Mouse (Mus musculus) layer of hippocampus, adult 9-11 months (tissue): ENCODE measurements around the gene Stx1a.

ENCODE experiments used
- DNase-seq: peaks from one replicate; pipeline ENCODE4 v3.0.0; 2022

Gene Stx1a

DNA sequence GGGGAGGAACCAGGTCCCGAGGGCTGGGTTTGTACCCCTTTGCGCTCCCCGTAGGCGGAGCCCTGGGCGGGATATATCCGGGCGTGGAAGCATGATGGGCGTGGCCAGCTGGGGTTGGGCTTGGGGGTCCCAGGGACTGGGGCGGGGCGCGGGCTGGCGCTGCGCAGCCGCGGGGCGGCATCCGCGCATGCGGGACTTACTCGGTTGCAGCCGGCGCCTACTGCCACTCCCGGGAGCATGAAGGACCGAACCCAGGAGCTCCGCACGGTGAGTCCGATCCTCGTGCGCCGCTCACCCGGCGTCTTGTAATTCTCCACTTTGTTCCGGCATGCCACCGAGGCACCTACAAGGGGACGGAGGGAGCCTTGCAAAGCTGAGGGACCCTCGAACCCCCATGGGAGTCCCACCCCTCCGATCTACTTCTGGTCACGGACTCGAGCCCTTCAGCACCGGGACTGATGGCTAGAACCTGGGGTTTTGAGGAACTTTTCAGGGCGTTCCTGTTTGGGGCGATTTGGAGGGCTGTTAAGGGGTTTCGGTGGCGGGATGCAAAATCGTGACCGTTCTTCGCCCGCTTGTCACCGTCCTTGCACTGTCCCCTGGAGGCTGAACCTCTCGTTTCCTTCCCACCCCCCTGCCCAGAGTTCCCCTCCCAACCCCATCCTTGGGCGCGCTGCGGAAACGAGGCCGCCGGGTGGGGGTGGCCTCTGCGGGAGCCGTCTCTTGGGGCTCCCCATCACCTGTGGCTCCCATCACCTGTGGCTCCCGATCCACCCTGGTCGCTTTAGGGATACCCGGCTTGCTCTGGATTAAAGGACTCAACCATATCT is at the start of gene Stx1a:
TSS of gene Stx1a (plus strand) at position 139 of the 830 bp plus-strand sequence.
- peak; percentile 90 for DNase-seq

DNA sequence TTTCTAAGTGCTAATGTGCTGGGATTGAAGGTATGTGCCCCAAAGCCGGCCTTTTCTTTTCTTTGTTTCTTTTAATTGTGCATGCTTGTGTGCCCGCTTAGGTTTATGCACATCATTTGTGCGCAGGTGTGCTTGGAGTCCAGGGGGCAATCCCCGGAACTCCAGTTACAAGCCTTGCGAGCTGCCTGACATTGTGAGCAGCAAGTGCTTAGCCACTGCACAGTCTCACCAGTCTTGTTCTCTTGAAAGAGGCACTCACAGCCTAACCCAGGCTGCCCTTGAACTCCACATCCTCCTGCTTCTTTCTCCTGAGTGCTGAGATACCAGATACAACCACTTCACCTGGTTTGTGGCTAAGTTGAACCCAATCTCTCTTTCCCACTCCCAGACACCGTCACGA is 49.8 kb upstream of the Stx1a start:
- no peak for DNase-seq

DNA sequence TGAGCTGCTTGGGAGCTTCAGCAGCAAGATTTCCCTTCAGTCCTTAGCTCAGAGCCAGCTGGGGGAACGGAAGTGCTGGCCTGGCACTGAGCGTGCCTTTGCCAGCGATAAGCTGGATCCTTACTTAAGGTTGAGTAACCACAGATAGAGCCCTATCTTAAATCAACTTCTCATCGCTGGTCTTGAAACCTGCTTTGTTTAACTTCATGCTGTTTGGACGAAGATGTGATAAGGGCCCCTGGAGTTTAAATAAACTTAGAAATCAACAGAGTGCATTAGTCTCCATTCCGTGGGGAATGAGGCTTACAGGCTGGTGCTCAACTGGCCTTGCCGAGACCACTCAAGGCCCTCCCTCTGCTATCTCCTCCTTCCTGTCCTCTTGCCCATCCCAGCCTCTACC is 49.0 kb upstream of the Stx1a start:
- DNase-seq: no peak

DNA sequence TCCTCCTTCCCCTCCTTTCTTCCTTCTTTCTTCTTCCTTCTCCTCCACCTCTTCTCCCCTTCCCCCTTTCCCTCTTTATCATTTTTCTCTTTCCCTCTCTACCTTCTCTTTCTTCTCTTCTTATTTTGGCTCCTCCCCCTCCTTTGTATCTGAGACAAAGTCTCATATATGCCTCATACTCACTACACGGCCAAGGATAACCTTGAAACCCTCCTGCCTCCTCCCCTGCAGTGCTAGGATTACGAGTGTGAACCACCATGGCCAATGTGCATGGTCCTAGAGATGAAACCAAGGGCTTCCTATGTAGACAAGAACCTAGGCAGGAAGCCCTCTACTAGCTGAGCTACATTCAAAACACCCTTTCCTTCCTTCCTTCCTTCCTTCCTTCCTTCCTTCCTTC is 48.4 kb upstream of the Stx1a start:
- DNase-seq: no peak

GRCm38 (mm10) chr5:134976164-134976563 is 47.1 kb upstream of the Stx1a start:
- DNase-seq: no peak

DNA sequence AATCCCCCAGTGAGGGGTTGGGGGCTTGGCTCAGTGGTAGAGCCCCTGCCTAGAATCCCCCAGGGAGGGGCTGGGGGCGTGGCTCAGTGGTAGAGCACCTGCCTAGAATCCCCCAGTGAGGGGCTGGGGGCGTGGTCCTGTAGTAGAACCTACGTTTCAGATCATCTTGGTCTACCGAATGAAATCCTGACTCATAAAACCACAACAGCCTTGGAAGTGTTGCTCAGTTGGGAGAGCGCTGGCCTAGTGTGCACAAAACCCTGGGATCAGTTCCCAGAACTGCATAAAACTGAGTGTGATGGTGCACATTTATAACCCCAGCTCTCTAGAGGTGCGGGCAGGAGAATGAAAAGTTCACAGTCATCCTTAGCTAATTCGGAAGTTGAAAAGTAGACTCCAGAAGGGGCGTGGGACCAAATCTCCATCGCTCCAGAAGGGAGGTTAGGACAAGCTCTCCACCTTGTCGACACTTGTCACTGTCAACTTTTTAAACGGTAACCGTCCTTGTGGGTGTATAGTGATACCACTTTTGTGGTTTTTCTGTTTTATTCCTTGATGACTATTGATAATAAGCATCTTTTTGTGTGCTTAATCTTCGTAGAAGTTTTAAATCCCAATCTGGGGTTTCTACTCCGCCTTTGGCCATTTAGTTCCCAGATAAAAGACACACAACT is 46.6 kb upstream of the Stx1a start:
- DNase-seq: no peak

DNA sequence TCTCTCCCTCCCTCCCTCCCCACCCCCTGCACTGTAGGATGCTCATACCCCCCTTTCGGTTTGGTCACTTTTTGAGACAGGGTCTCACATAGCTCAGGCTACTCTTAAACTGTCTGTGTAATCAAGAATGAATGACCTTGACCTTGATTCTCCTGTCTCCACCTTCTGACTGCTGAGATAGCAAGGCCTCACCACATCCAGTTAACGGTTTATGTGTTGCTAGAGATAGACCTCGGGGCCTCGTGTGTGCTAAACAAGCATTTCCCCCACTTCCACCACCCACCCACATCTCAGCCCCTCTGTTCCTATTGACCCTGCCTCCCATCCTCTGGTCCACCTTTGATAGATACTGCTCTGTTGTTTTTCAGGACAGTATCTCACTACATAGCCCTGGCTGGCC is 45.4 kb upstream of the Stx1a start:
- no peak for DNase-seq

DNA sequence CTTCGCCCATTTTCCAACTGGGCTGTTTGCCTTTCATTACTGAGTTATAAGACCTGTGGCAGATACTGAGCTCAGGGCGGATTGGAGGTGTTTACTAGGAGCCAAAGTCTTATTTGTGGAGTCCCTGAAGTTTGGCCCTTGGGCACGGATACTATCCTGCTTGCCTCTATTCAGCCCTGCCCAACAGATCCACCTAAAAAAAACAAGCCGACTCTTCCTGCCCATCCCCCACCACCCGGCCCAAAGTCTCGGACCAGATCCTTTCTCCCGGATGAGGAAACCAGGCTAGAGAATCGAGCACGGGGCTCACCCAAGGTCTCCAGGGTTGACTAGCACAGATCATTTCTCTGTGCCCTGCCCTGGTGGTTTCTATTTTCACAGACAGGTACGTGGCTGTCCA is 42.1 kb upstream of the Stx1a start:
- DNase-seq: no peak

DNA sequence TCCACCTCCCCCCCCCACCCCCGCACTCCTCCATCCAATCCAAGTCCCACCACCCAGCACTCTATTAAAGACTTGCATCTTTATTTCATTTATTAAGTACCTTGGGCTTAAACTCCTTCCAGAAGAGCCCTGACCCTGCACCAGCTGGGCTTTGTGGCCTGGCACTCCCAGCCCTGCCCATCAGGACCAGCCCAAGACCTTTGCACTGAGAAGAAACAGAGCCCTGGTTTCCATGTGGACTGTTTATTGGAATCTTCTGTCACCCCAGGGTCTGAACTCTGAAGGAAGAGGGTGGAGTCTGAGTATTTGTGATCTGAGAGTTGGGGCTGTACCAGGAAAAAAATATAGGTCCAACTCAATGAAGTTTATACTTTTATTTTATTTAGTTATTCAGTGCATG is 40.2 kb upstream of the Stx1a start:
- no peak for DNase-seq

DNA sequence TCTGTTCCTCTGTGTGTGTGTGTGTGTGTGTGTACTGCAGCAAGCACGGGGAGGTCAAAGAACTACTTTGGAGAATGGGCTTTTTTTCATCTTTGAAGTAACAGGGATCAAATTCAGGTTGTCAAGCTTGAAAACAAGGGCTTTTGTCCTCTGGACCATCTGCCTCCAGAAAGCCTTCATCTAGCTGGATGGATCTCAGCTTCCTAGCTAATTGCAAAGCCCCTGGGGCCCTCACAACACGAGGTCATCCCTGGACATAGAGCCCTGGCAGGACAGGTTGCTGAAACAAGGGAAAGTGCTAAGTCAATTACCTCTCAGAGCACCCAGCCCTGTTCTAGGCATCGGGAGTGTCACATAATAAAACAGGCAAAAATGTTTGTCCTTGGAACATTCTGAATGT is 39.5 kb upstream of the Stx1a start:
- no peak for DNase-seq

DNA sequence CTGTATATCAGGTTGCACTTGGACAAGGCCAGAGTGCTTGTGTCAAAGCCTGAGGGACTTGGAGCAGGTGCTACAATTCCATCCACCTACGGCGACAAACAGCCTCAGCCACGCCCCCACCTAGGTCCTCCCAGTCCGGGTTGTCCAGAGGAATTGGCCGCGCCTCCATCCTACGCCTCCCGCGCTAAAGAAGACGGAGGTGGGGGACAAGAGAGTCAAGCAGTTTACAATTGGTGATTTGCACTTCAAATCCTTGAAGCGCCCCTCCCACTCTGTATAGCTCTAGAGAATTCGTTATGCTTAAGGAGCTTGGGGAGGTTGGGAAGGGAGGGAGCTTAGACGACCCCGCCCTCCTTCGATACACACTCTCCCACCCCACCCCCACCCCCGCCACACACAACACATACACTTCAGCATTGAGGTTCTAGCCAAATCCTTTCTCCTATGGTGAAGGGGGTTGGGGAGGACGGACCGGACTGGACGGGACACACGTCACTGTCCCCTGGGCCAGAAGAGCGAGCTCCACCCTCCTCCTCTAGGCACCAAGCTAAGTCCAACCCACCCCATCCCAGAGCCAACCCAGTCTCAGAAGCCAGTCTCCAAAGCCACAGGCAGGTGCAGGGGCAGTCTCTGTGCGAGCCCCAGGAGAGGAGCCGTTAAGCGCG is 37.5 kb upstream of the Stx1a start, which contains the start of gene Cldn3:
TSS of gene Cldn3 (plus strand) at position 582 of the 665 bp plus-strand sequence.
- no peak for DNase-seq

GRCm38 (mm10) chr5:134986298-134987268 is 36.7 kb upstream of the Stx1a start:
- no peak for DNase-seq

DNA sequence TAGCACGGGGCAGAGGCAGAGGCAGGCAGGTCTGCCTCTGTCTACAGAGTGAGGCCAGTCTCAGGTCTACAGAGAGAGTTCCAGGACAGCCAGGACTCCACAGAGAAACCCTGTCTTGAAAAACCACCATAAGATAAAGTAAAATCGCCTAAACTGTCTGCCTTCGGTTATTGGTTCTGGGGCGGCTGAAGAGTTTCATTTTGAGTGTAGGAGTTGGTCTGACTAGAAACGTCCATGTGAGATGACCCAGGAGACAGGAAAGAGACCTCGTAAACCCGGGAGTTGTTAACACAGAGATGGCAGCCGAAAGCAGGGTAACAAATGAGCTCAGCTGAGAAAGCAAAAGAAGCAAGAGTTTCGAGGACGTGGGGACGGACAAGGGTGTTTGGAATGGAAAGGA is 34.1 kb upstream of the Stx1a start:
- no peak for DNase-seq

DNA sequence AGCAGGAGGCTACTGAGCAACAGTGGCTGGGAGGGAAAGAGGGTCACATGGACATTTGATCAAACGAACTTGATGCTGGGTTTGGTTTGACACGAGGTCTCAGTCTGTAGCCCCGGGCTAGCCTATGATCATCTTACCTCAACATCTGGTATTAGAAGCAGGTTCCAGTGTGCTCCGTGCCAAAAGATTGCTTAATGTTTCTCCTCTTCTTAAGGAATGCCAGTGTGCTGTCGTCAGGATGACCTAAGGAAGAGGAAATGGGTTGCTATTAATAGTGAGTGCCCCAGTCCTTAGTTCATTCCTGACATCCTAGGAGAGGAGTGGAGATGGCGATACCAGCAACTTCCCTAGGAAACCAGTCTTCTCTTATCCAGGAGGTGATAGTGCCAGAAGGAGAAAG is 33.5 kb upstream of the Stx1a start:
- DNase-seq: no peak

DNA sequence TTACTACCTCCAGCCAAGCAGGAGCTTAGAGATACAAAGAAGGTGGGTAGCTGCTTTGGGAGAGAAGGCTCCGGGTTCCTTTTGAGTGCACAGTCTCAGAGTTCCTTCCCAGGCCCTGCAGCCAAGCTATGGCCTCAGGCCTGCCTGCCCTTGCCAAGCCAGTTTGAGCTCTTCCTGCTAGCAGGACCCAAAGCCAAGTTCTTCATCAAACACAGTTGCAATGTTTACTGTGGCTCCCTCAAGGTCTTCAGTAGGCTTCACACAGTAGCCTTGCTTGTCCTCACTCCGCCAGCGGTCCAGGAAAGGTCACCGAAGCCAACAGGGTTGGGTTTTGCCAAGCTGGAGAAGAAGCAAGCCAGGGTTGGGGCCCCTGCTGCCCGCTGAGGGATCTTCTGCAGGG is 30.7 kb upstream of the Stx1a start:
- no peak for DNase-seq

DNA sequence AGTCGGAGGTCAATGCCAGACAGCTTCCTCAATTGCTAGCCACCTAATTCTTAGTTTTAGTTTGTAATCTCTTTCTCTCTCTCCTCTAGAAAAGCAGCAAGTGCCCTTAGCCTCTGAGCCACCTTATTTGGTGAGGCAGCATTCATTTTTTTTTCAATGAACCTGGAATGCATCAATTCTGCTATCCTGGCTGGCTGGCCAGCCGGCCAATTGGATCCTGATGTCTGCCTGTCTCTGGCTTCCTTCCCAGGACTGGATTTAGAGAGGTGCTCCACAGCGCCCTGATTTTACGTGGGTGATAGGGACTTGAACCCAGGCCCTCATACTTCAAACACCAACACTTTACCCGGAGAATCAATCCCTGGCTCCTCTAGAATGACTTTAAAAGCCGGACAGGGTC is 24.9 kb upstream of the Stx1a start:
- DNase-seq: no peak

DNA sequence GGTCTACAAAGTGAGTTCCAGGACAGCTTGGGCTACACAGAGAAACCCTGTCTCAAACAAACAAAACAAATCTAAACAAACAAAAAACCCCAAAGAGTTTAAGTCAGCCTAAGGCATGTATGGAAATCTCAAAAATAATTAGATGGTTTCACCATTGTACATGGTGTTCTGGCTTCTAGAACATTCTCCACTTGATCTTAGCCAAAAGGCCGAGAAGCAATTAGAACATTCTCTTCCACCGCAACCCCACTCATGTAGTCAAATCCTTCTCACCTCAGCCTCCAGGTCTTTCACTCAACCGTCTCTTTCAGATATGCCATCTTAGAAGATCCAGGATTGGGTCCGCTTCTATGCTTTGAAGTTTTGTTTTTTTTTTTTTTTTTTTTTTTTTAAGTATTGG is 23.5 kb upstream of the Stx1a start:
- DNase-seq: no peak

DNA sequence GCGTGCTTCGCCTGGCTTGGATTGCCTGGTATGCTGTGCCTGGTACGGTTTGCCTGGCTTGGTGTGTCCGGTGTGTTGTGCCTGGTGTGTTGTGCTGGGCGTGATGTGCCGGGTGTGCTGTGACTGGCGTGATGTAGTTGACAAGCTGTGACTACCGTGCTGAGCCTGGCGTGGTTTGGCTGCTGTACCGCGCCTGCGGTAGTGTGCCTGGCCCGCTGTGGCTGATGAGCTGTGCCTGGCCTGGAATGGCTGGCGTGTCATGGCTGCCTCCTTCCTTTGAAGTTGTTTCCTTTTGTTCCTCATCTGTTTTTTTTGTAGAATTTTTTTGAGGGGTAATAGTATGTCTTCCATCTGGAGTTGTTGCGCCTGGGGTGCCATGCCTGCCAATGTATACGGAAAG is 22.5 kb upstream of the Stx1a start:
- DNase-seq: no peak

- no peak for DNase-seq
These were observed 22.0 kb upstream of the Stx1a start for GRCm38 (mm10) chr5:135001309-135001708.

- no peak for DNase-seq
These were observed 21.1 kb upstream of the Stx1a start for GRCm38 (mm10) chr5:135002151-135002550.

DNA sequence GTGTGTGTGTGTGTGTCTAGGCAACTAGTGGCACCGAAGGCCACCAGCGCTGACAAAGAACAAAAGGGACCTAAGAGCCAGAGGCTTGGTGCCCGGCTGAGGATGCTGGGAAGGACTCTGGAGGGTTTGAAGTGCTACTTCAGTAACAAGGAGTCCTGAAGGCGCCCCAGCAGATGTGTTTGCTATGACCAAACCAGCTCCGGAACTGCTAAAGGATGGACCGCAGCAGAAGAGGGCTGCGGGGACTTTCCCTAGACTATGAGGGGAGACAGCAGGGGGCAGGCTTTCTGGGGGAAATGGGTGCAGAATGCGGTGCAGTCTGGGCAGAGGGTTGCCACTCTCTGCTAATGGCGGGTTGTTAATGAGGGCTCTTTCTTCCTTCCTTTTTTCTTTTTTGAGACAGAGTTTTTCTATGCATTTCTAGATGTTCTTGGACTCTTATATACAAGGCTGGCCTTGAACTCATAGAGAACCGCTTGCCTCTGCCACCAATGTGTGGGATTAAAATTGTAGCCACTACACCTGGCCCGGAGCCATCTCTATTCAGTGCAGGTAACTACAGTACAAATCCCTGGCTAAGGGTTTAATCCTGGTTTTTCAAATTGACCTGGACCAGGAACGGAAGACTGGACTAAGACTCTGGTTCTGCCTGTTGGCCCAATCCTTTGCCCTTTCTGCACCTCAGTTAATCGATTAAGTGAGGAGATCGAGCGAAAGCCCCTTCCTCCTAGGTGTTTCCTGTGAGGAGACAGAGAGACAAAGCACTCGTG is 15.3 kb upstream of the Stx1a start:
- DNase-seq: peak; percentile 54
